Mouse (Mus musculus) layer of hippocampus, postnatal 36 days (tissue): ENCODE data around the gene Zfyve28. TPM values are rescaled to one million over a fixed set of nuclear protein-coding genes. Genes with fewer than 3 reads are reported as not detected.
A peak's percentile ranks its signal among the peaks of the same experiment; 100 is the strongest.

Experiments used
- DNase-seq, 2 experiments: peaks; one replicate each; pipeline ENCODE4 v3.0.0; 2022
- total RNA-seq, 2 experiments: library from RNA; stranded (reverse); gene quantifications; 2 replicates each; pipeline ENCODE4 v1.2.3; 2021

Zfyve28 gene
- total RNA-seq = 10 to 100 TPM; 32.0 to 33.1 TPM

- peak; percentile 97 for DNase-seq
These were observed at the start of gene Zfyve28, which contains the start of gene Cfap99 for GRCm38 (mm10) chr5:34288154-34288716. Gene Zfyve28 (minus strand): TSS chr5:34288449. Gene Cfap99 (plus strand): TSS chr5:34288600.

GRCm38 (mm10) chr5:34336775-34337450 lies 48.7 kb upstream of the Zfyve28 start:
- DNase-seq = peak in 1 of 2 experiments; percentile 25

GRCm38 (mm10) chr5:34336097-34336774 lies 48.0 kb upstream of the Zfyve28 start, which contains the start of gene Rnf4:
Gene Rnf4 (plus strand): TSS chr5:34336289.
- peak; percentile 96 for DNase-seq

- DNase-seq = no peak
These were observed 47.4 kb upstream of the Zfyve28 start for GRCm38 (mm10) chr5:34335539-34336096.

- no peak for DNase-seq
These were observed 45.8 kb upstream of the Zfyve28 start for GRCm38 (mm10) chr5:34334081-34334480.

- no peak for DNase-seq
These were observed 41.9 kb upstream of the Zfyve28 start for GRCm38 (mm10) chr5:34330136-34330535.

GRCm38 (mm10) chr5:34326875-34327576 lies 38.8 kb upstream of the Zfyve28 start:
- DNase-seq = peak; percentile 14 to 17

GRCm38 (mm10) chr5:34326249-34326691 lies 38.0 kb upstream of the Zfyve28 start:
- DNase-seq = no peak

GRCm38 (mm10) chr5:34325286-34325685 lies 37.0 kb upstream of the Zfyve28 start:
- DNase-seq = no peak

- DNase-seq = no peak
These were observed 33.0 kb upstream of the Zfyve28 start for GRCm38 (mm10) chr5:34321236-34321635.

GRCm38 (mm10) chr5:34319491-34320034 lies 31.3 kb upstream of the Zfyve28 start:
- no peak for DNase-seq

GRCm38 (mm10) chr5:34309016-34309415 lies 20.8 kb upstream of the Zfyve28 start:
- no peak for DNase-seq

GRCm38 (mm10) chr5:34302377-34302776 lies 14.1 kb upstream of the Zfyve28 start:
- DNase-seq = no peak

GRCm38 (mm10) chr5:34298937-34299535 lies 10.8 kb upstream of the Zfyve28 start:
- no peak for DNase-seq

- no peak for DNase-seq
These were observed 9.8 kb upstream of the Zfyve28 start for GRCm38 (mm10) chr5:34298061-34298460.

GRCm38 (mm10) chr5:34295141-34295540 lies 6.9 kb upstream of the Zfyve28 start:
- no peak for DNase-seq

GRCm38 (mm10) chr5:34294696-34295095 lies 6.4 kb upstream of the Zfyve28 start:
- no peak for DNase-seq

- no peak for DNase-seq
These were observed 5.1 kb upstream of the Zfyve28 start for GRCm38 (mm10) chr5:34293363-34293762.

- no peak for DNase-seq
These were observed 1.0 kb upstream of the Zfyve28 start for GRCm38 (mm10) chr5:34289286-34289685.

- no peak for DNase-seq
These were observed 457 bp downstream of the Zfyve28 start for GRCm38 (mm10) chr5:34287838-34288145.

GRCm38 (mm10) chr5:34287001-34287837 lies 1.0 kb downstream of the Zfyve28 start:
- peak in 1 of 2 experiments; percentile 40 for DNase-seq
